Mouse (Mus musculus) bone marrow, adult 2 months (tissue): ENCODE data around the gene Aoc2.

Source experiments
- CTCF ChIP-seq: fragments of 200-500 bp; IDR thresholded peaks from 2 replicates; pipeline ENCODE4 v1.5.1; 2011; ENCODE audit warnings: low read length, control low read depth; ENCODE audit not compliant: control insufficient read depth, insufficient read depth
- POLR2A ChIP-seq: fragments of 200-500 bp; IDR thresholded peaks from 2 replicates; pipeline ENCODE4 v1.6.1; 2011; ENCODE audit warnings: low read depth, mild to moderate bottlenecking, control low read depth, low read length, borderline replicate concordance; ENCODE audit not compliant: control insufficient read depth

- peak; percentile 86 for TF ChIP-seq CTCF
- TF ChIP-seq POLR2A, result peak; percentile 77; the same call in 1 of the 2 replicates
Observed at GRCm38 (mm10) chr11:101302004-101302798, 22.7 kb upstream of the Aoc2 start, which contains the start of gene Becn1.
